Mouse (Mus musculus): ENCODE results near the gene Ufsp1.

DNA sequence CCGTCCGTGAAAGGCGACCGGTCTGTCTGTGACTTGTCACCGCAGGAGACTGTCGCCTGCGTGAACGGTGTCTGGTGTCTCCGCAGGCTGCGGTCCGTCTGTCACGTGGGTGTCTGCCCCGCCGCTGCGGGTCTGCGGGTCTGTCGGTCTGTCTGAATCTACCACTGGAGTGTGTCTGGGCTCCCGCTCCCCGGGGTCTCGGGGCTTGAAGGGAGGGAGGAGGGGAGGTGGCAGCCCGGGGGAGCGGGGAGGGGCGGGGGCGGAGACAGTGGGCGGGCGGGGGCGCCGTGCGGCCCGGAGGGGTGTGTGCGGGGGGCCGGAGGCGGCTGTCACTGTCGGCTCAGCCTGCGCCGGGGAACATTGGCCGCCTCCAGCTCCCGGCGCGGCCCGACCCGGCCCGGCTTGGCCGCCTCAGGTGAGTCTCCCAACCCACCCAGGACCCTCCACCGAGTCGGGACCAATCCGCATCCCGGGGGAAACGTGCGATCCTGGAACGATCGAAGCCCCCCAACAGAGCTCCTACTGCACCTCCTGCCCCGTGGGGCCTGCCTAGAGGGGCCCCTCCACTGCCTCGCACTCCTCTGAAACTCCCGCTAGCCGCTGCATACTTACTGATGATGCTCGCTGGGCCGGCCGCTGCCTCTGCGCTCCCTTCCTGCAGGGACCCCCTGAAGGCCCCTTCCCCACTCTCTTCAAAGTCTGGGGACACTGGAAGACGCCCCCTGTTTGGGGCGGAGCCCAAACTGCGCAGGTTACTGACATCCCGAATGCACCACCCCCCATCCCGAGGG, 6.3 kb upstream of the Ufsp1 start:
- no peak for TF ChIP-seq CTCF (conservative IDR thresholded peaks at IDR 0.05; ENCODE audit: low read length)
- TF ChIP-seq POU5F1 (IDR thresholded peaks at IDR 0.05; ENCODE audit: borderline replicate concordance, low read length), result no peak
- no peak for TF ChIP-seq NANOG (IDR thresholded peaks at IDR 0.05; ENCODE audit: borderline replicate concordance, low read length)
